Mouse (Mus musculus): ENCODE results near the gene Tmem94. TPM values are rescaled to one million over a fixed set of nuclear protein-coding genes. Genes with fewer than 3 reads are reported as not detected.

Gene Tmem94
- polyA plus RNA-seq, 1 experiment from 2014 or later: 21.4 TPM

DNA sequence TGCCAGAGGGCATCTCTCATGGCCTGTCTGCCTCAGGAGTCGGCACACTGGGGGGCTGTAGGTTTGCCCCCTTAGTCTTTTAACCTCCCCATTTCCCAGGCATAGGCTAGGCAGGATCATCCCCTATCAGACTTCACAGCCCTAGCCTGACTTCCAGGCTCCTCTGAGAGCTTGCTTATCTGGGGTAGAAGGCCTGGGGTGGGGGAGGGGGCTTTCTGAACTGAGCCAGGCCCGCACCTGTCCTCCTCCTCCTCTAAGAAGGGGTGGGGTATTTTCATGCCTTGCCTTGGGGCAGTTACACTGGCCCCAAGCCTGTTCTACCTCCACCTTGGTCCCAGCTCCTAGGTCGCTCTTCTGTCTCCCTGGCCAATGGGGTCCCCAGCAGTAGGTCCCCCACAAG is 66.3 kb downstream of the Tmem94 start:
- H3K4me3 ChIP-seq (replicated peaks; ENCODE audit: low read length): no peak overlapping the region
- H3K36me3 ChIP-seq (ENCODE audit: control insufficient read depth, insufficient read depth, low read length): no peaks in the 10 kb centered on the region
- peak overlapping the region; percentile 17; the same call in 1 of the 2 replicates for H3K4me2 ChIP-seq (ENCODE audit: low read depth, low read length)
- 36% methylated on average over 3 of the region's 3 CpGs for WGBS
- ATAC-seq (ENCODE audit: insufficient read depth, low FRiP score): no peak
- H3K27me3 ChIP-seq (ENCODE audit: control insufficient read depth, insufficient read depth, low read length): no peaks in the 10 kb centered on the region
- no peaks in the 10 kb centered on the region for H3K9me3 ChIP-seq (replicated peaks; ENCODE audit: control insufficient read depth, low read length)
- peak overlapping the region; percentile 36; the same call in 1 of the 2 replicates for H3K9ac ChIP-seq (ENCODE audit: low read length)
- peaks cover 62% of the 10 kb centered on the region for H3K4me1 ChIP-seq (ENCODE audit: control insufficient read depth, insufficient read depth, low read length)
- H3K27ac ChIP-seq (ENCODE audit: low read length): peak overlapping the region; percentile 92

DNA sequence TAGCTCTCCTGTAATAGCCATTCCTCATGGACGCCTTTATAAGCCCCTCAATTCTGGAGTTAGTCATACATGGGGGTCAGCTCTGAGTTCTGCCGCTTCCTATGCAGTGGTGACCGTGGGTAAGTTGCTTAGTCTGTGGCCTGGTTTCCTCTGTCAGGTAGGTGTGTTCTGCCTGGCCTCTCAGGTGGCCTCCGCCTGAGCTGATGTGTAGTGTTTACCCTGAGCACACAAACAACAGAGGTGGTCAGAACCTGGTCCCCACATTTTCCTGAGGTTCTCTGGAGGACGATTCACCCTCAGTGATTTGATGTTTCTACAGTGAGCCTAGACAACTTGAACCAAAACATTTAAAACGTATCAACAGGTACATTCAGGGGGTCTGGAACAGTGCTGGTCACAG is 66.8 kb downstream of the Tmem94 start:
- Histone ChIP-seq H3K4me3 (replicated peaks; ENCODE audit: low read length) (no peak overlapping the region; the same call in 1 of the 2 replicates), H3K4me1 (ENCODE audit: control insufficient read depth, insufficient read depth, low read length) (peaks cover 64% of the 10 kb centered on the region), H3K9ac (ENCODE audit: low read length) (peak overlapping the region; percentile 36; the same call in 1 of the 2 replicates), H3K36me3 (ENCODE audit: control insufficient read depth, insufficient read depth, low read length) (no peaks in the 10 kb centered on the region), H3K27ac (ENCODE audit: low read length) (peak overlapping the region; percentile 92), H3K4me2 (ENCODE audit: low read depth, low read length) (peak overlapping the region; percentile 40; the same call in 1 of the 2 replicates), H3K9me3 (replicated peaks; ENCODE audit: control insufficient read depth, low read length) (no peaks in the 10 kb centered on the region), H3K27me3 (ENCODE audit: control insufficient read depth, insufficient read depth, low read length) (no peaks in the 10 kb centered on the region)
- no peak for ATAC-seq (ENCODE audit: insufficient read depth, low FRiP score)
- WGBS: 45% methylated on average over 6 of the region's 6 CpGs

DNA sequence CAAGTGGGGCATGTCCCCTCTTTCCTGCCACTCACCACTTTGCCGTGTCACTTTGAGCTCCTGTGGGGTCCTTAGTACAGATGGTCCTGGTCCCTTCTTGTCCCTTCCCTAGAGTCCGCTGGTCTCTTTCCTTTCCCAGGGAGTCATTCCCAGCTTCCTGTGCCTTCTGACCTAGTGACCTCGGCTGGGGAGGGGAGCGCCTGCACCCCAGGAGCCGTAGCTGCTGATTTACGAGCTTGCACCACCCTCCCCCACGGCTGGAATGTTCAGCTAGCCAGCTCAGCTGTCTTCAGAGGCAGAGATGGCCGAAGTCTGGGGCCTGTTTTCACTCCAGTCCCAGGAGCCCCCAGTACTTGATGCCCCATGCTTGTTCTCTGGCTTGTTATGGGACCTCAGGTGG is 67.3 kb downstream of the Tmem94 start:
- H3K4me3 ChIP-seq (replicated peaks; ENCODE audit: low read length): no peak overlapping the region; the same call in 1 of the 2 replicates
- H3K9ac ChIP-seq (ENCODE audit: low read length): peak overlapping the region; percentile 22
- H3K27me3 ChIP-seq (ENCODE audit: control insufficient read depth, insufficient read depth, low read length): no peaks in the 10 kb centered on the region
- no peaks in the 10 kb centered on the region for H3K36me3 ChIP-seq (ENCODE audit: control insufficient read depth, insufficient read depth, low read length)
- H3K27ac ChIP-seq (ENCODE audit: low read length): peak overlapping the region; percentile 92
- 0 out of 2 replicates have a peak, but pooled peaks have one; percentile 20 for ATAC-seq (ENCODE audit: insufficient read depth, low FRiP score)
- peaks cover 68% of the 10 kb centered on the region for H3K4me1 ChIP-seq (ENCODE audit: control insufficient read depth, insufficient read depth, low read length)
- 13% methylated on average over 8 of the region's 8 CpGs for WGBS
- H3K4me2 ChIP-seq (ENCODE audit: low read depth, low read length): peak overlapping the region; percentile 40; the same call in 1 of the 2 replicates
- no peaks in the 10 kb centered on the region for H3K9me3 ChIP-seq (replicated peaks; ENCODE audit: control insufficient read depth, low read length)

DNA sequence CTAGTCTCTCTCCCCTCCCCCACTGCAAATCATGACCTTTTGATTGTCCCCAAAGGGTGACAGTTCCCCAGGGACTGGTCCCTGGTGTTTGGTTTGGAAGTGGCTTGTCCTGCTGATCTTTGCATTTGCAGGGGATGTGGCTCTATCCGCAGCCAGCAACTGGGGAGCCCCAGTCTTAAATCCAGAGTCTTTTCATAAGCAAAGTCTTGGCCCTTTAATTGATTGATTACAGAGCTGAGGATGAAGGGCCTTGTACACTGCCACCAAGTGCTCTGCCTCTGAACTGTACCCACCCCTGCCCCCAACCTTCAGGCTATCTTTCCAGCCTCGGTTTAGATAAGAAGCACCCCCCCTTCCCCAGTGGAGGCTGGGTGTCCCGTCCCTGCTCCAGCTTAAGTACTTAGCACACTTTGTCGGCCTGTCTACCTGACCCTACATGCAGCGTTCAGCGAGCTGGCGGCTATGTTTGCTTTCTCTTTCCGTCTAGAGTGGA is 67.8 kb downstream of the Tmem94 start:
- Histone ChIP-seq H3K9ac (ENCODE audit: low read length) (peak overlapping the region; percentile 22), H3K4me1 (ENCODE audit: control insufficient read depth, insufficient read depth, low read length) (peaks cover 72% of the 10 kb centered on the region), H3K36me3 (ENCODE audit: control insufficient read depth, insufficient read depth, low read length) (no peaks in the 10 kb centered on the region), H3K4me2 (ENCODE audit: low read depth, low read length) (peak overlapping the region; percentile 40), H3K27ac (ENCODE audit: low read length) (peak overlapping the region; percentile 92), H3K4me3 (replicated peaks; ENCODE audit: low read length) (no peak overlapping the region), H3K27me3 (ENCODE audit: control insufficient read depth, insufficient read depth, low read length) (no peaks in the 10 kb centered on the region), H3K9me3 (replicated peaks; ENCODE audit: control insufficient read depth, low read length) (no peaks in the 10 kb centered on the region)
- WGBS: 18% methylated on average over 8 of the region's 8 CpGs
- peak; percentile 76 for ATAC-seq (ENCODE audit: insufficient read depth, low FRiP score)

DNA sequence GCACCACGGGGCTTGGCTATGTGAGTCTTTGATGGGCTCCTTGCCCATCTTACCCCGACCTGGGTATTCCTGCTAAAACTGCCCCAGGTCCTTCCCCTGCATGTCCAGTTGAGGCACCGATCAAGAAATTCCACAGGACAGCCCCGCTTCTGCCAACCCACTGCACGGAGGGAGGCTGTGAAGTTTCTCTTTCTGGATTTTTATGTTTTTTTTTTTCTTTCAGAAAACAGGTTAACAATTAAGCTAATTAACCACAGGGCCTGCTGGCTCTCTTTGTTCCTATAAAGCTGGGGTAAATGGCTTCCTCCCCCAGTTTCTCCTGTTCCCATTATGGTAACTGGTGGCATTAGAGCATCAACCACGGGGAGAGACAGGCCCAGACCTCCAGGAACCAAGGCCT is 68.8 kb downstream of the Tmem94 start:
- 0 out of 2 replicates have a peak overlapping the region, but pooled peaks have one; percentile 40 for H3K4me2 ChIP-seq (ENCODE audit: low read depth, low read length)
- peak overlapping the region; percentile 92 for H3K27ac ChIP-seq (ENCODE audit: low read length)
- no peaks in the 10 kb centered on the region for H3K9me3 ChIP-seq (replicated peaks; ENCODE audit: control insufficient read depth, low read length)
- no peaks in the 10 kb centered on the region for H3K36me3 ChIP-seq (ENCODE audit: control insufficient read depth, insufficient read depth, low read length)
- 68% methylated on average over 6 of the region's 6 CpGs for WGBS
- no peaks in the 10 kb centered on the region for H3K27me3 ChIP-seq (ENCODE audit: control insufficient read depth, insufficient read depth, low read length)
- H3K4me1 ChIP-seq (ENCODE audit: control insufficient read depth, insufficient read depth, low read length): peaks cover 65% of the 10 kb centered on the region
- peak overlapping the region; percentile 22; the same call in 1 of the 2 replicates for H3K9ac ChIP-seq (ENCODE audit: low read length)
- H3K4me3 ChIP-seq (replicated peaks; ENCODE audit: low read length): no peak overlapping the region
- no peak for ATAC-seq (ENCODE audit: insufficient read depth, low FRiP score)

DNA sequence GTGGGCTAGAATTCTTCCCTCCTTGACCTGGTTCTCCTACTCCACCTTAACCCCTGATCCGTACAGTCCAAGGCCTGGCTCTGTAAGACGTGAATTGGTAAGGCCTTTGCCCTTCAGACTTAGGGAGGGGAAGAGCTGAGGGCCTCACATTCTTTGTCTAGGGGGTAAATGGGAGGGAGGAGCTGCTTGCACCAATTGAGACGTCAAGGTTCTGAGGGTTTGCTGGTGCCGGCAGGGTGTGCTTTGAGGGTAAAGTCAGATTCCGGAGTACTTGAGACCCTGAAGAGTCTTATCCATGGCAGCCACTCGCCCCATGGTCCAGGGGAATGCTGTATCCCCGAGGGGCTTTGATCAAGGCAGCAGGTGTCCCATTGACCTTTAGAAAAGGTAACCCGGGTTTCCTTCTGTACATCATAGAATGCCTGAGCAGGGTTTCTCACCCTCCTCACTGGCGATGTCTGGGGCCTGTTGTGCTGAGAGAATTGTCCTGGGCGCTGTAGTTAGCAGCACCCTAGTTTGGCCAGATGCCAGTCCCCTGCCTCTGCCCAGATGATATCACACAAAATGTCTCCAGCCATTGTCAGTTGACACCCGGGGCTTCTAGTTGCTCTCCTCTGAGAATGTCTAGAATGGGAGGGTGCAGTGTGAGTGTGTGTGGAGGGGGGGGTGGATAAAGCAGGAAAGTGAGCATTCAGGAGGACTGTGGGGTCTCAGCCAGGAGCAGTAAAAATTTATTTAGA is 71.6 kb downstream of the Tmem94 start:
- H3K4me1 ChIP-seq (ENCODE audit: control insufficient read depth, insufficient read depth, low read length): peaks cover 57% of the 10 kb centered on the region
- no peaks in the 10 kb centered on the region for H3K27me3 ChIP-seq (ENCODE audit: control insufficient read depth, insufficient read depth, low read length)
- H3K36me3 ChIP-seq (ENCODE audit: control insufficient read depth, insufficient read depth, low read length): no peaks in the 10 kb centered on the region
- H3K4me3 ChIP-seq (replicated peaks; ENCODE audit: low read length): no peak overlapping the region
- ATAC-seq (ENCODE audit: insufficient read depth, low FRiP score): no peak
- peak overlapping the region; percentile 43; the same call in 1 of the 2 replicates for H3K9ac ChIP-seq (ENCODE audit: low read length)
- peak overlapping the region; percentile 8; the same call in 1 of the 2 replicates for H3K4me2 ChIP-seq (ENCODE audit: low read depth, low read length)
- WGBS: 48% methylated on average over 11 of the region's 11 CpGs
- no peaks in the 10 kb centered on the region for H3K9me3 ChIP-seq (replicated peaks; ENCODE audit: control insufficient read depth, low read length)
- H3K27ac ChIP-seq (ENCODE audit: low read length): peak overlapping the region; percentile 92

DNA sequence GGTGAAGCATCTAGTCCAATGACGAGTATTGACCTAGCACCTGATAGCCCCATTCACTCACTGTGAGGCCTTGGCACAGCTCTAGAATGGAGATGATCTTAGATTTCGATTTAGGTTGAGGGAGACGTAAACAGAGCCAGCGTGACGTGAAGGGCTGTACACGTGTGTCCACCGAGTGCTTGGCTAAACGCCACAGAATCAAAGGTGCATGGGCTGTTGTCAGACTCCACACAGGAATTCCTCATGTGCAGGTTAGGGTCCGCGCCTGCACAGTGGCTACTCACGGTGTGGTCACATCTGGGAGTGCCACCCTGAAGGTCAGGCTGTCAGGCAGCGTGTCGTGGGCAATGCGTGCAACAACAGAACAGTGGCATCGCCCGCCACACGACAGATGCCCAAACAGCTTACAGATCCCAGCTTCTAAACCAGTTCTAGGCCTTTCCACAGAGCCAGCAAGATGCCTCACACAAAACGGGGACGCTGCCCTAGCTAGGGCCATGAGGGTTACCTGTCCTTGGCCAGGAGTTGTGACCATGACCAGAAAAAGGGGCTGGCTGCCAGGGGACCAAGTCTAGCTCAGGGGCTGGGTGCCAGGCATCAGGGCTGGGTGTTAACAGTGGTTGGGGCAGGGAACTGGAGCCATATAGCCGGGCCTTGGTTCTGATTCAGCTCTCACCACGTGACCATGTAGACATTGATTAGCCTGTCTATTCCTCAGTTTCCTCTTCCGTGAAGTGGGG is 72.5 kb downstream of the Tmem94 start:
- H3K4me1 ChIP-seq (ENCODE audit: control insufficient read depth, insufficient read depth, low read length): peaks cover 56% of the 10 kb centered on the region
- H3K4me2 ChIP-seq (ENCODE audit: low read depth, low read length): no peak overlapping the region
- ATAC-seq (ENCODE audit: insufficient read depth, low FRiP score): no peak

DNA sequence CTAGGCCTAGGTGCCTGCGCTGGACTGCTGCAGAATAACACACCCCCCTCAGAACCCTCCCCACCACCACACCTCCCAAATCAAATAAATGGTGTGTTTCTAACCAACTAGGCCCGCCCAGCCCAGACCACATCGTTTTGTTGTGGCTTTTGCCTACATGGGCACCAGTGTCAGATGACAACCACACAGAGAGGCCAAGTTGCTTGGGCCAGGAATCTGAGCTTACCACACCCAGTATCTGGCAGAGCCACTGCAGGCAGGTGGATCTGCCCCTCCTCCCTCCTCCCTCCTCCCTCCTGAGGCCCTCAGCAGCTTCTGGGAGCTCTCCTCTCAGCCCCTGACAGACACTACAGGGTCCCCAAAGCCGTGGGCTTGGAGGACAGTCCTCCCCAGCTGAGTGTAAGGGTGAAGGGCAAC is 73.7 kb downstream of the Tmem94 start:
- peak; percentile 65 for ATAC-seq (ENCODE audit: insufficient read depth, low FRiP score)
- H3K27ac ChIP-seq (ENCODE audit: low read length): peak overlapping the region; percentile 92
- H3K27me3 ChIP-seq (ENCODE audit: control insufficient read depth, insufficient read depth, low read length): no peaks in the 10 kb centered on the region
- 35% methylated on average over 4 of the region's 4 CpGs for WGBS
- H3K9me3 ChIP-seq (replicated peaks; ENCODE audit: control insufficient read depth, low read length): no peaks in the 10 kb centered on the region
- no peak overlapping the region for H3K4me3 ChIP-seq (replicated peaks; ENCODE audit: low read length)
- peak overlapping the region; percentile 31 for H3K4me2 ChIP-seq (ENCODE audit: low read depth, low read length)
- peak overlapping the region; percentile 33 for H3K9ac ChIP-seq (ENCODE audit: low read length)
- no peaks in the 10 kb centered on the region for H3K36me3 ChIP-seq (ENCODE audit: control insufficient read depth, insufficient read depth, low read length)
- H3K4me1 ChIP-seq (ENCODE audit: control insufficient read depth, insufficient read depth, low read length): peaks cover 48% of the 10 kb centered on the region

More for the DNA sequence above, 72.5 kb downstream of the Tmem94 start:
- Histone ChIP-seq H3K36me3 (ENCODE audit: control insufficient read depth, insufficient read depth, low read length) (no peaks in the 10 kb centered on the region), H3K27me3 (ENCODE audit: control insufficient read depth, insufficient read depth, low read length) (no peaks in the 10 kb centered on the region), H3K9ac (ENCODE audit: low read length) (no peak overlapping the region), H3K27ac (ENCODE audit: low read length) (peak overlapping the region; percentile 92), H3K9me3 (replicated peaks; ENCODE audit: control insufficient read depth, low read length) (no peaks in the 10 kb centered on the region), H3K4me3 (replicated peaks; ENCODE audit: low read length) (no peak overlapping the region)
- 86% methylated on average over 22 of the region's 22 CpGs for WGBS

DNA sequence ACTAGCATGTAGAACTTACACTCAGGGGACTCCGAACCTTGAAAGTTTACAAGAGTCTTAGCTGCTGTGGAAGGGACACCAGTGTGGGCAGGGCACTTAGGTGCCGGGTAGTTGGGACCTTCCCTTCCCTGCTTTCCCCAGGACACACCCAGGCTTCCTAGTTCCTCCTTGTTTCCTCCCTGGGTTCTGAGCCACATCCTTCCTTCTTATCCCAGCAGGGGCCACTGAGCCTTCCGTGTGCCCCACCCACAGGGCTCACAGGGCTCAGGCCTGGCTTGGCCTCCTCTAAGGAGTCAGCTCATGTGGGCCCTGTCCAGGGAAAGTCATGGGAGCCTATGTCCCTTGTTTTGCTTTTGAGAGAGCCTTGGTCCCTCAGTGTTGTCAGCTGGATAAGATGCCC is 74.5 kb downstream of the Tmem94 start:
- no peaks in the 10 kb centered on the region for H3K9me3 ChIP-seq (replicated peaks; ENCODE audit: control insufficient read depth, low read length)
- peak overlapping the region; percentile 33 for H3K9ac ChIP-seq (ENCODE audit: low read length)
- H3K27me3 ChIP-seq (ENCODE audit: control insufficient read depth, insufficient read depth, low read length): no peaks in the 10 kb centered on the region
- H3K27ac ChIP-seq (ENCODE audit: low read length): peak overlapping the region; percentile 92
- peak overlapping the region; percentile 31; the same call in 1 of the 2 replicates for H3K4me2 ChIP-seq (ENCODE audit: low read depth, low read length)
- 59% methylated on average over 3 of the region's 3 CpGs for WGBS
- no peaks in the 10 kb centered on the region for H3K36me3 ChIP-seq (ENCODE audit: control insufficient read depth, insufficient read depth, low read length)
- H3K4me3 ChIP-seq (replicated peaks; ENCODE audit: low read length): no peak overlapping the region
- peaks cover 40% of the 10 kb centered on the region for H3K4me1 ChIP-seq (ENCODE audit: control insufficient read depth, insufficient read depth, low read length)
- ATAC-seq (ENCODE audit: insufficient read depth, low FRiP score): no peak

All from stomach, embryonic 16.5 days (tissue).